Mouse (Mus musculus): ENCODE results near the gene Zfp2. TPM values are rescaled to one million over a fixed set of nuclear protein-coding genes. Genes with fewer than 3 reads are reported as not detected.

The Zfp2 gene
- 12.7 and 13.8 TPM in 2 replicates for polyA plus RNA-seq (2021; fragmentation: Nextera tagmentation)
- long read RNA-seq, experiment 1, partial matches to known transcripts: 2 of 26 reads
- long read RNA-seq, experiment 1, other reads (novel, unspliced or antisense): 24 of 26 reads
- long read RNA-seq, experiment 2, partial matches to known transcripts: 4 of 102 reads
- long read RNA-seq, experiment 2, other reads (novel, unspliced or antisense): 97 of 102 reads

GRCm38 (mm10) chr11:50915671-50916320, at the start of gene Zfp2:
TSS of gene Zfp2 (minus strand) at chr11:50916165.

GRCm38 (mm10) chr11:50953665-50954064, 37.7 kb upstream of the Zfp2 start, which contains the start of gene Prop1:
TSS of gene Prop1 (minus strand) at chr11:50953765.

GRCm38 (mm10) chr11:50943506-50943905, 27.5 kb upstream of the Zfp2 start, which contains the start of gene 4933414I15Rik:
TSS of gene 4933414I15Rik (minus strand) at chr11:50943765.

GRCm38 (mm10) chr11:50931451-50931866, 15.5 kb upstream of the Zfp2 start, which contains the start of gene Zfp354b:
TSS of gene Zfp354b (minus strand) at chr11:50931633.

GRCm38 (mm10) chr11:50887390-50888128, 28.4 kb downstream of the Zfp2 start, which contains the start of gene Zfp454:
TSS of gene Zfp454 (minus strand) at chr11:50887651.

GRCm38 (mm10) chr11:50850177-50850735, 65.7 kb downstream of the Zfp2 start, which contains the start of gene Grm6:
TSS of gene Grm6 (plus strand) at chr11:50850685.

Other genes starting within 250 kb of the Zfp2 start
- gene Zfp354c, start 88.4 kb downstream of the Zfp2 start, polyA plus RNA-seq (2021; fragmentation: Nextera tagmentation): 7.4 and 8.1 TPM in 2 replicates
- gene Zfp879, start 74.6 kb downstream of the Zfp2 start, polyA plus RNA-seq (2021; fragmentation: Nextera tagmentation): 1.4 and 1.6 TPM in 2 replicates
- gene Grm6, start 65.5 kb downstream of the Zfp2 start, polyA plus RNA-seq (2021; fragmentation: Nextera tagmentation): not detected in 2 replicates
- gene Zfp454, start 28.5 kb downstream of the Zfp2 start, polyA plus RNA-seq (2021; fragmentation: Nextera tagmentation): 3.1 and 3.2 TPM in 2 replicates
- gene Zfp354b, start 15.5 kb upstream of the Zfp2 start, polyA plus RNA-seq (2021; fragmentation: Nextera tagmentation): 2.5 and 3.0 TPM in 2 replicates
- not detected in 2 replicates for gene 4933414I15Rik, start 27.6 kb upstream of the Zfp2 start, polyA plus RNA-seq (2021; fragmentation: Nextera tagmentation)
- not detected in 2 replicates for gene Prop1, start 37.6 kb upstream of the Zfp2 start, polyA plus RNA-seq (2021; fragmentation: Nextera tagmentation)
- not detected in 2 replicates for gene Olfr1378, start 50.4 kb upstream of the Zfp2 start, polyA plus RNA-seq (2021; fragmentation: Nextera tagmentation)
- not detected in 2 replicates for gene Olfr1377, start 65.8 kb upstream of the Zfp2 start, polyA plus RNA-seq (2021; fragmentation: Nextera tagmentation)
- gene Olfr51, start 87.4 kb upstream of the Zfp2 start, polyA plus RNA-seq (2021; fragmentation: Nextera tagmentation): not detected in 2 replicates
- not detected in 2 replicates for gene Olfr54, start 98.1 kb upstream of the Zfp2 start, polyA plus RNA-seq (2021; fragmentation: Nextera tagmentation)
- not detected in 2 replicates for gene Olfr1375, start 131.9 kb upstream of the Zfp2 start, polyA plus RNA-seq (2021; fragmentation: Nextera tagmentation)
- 3.4 and 5.8 TPM in 2 replicates for gene Zfp354a, start 143.1 kb upstream of the Zfp2 start, polyA plus RNA-seq (2021; fragmentation: Nextera tagmentation)